ENCODE assay signal across 27 mouse cellular contexts in the genomic region with DNA sequence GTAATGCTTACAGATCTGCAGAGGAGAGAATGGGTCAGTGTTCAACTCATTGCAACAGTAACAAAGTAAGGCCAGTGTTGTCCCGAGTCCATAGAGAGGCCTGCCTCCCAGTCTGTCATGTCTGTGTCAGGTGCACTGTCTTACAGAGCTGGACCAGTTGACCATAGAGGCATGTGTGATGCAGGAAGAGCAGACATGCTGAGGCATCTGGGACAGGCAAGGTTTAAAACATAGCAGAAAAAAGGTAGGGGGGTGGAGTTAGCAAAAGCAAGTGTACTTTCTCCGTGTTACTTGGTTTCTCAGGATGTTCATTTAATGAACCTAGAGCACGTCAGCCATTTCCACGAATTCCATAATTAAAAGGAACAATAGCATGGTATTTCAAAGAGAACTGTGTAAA. TPM values are rescaled to one million over a fixed set of nuclear protein-coding genes. Genes with fewer than 3 reads are reported as not detected.
"Had no signal": no experiment of that assay in that cellular context is flagged by ENCODE, and none has a peak within 500 bp of the region (broad histone marks: within the 10 kb centered on the region; RNA-seq: fewer than 3 reads in every experiment).

No protein-coding gene starts in this region.

- DNase-seq: cerebellum, adult 2 months; cerebellum, adult 8-10 months; cerebellum, adult 9-10 months; cerebellum, adult 9-11 months; cerebellum, postnatal 10 days; cerebellum, postnatal 14 days; cerebellum, postnatal 25 days; cerebellum, postnatal 36 days; embryo, embryonic 11 days; gastrocnemius, adult 2 months; gastrocnemius, postnatal 10 days; gastrocnemius, postnatal 14 days; gastrocnemius, postnatal 25 days; gastrocnemius, postnatal 36 days; heart, adult 18-20 months; heart, adult 2 months had no signal

- H3K9ac ChIP-seq: embryonic facial prominence, embryonic 12.5 days; embryonic facial prominence, embryonic 13.5 days; embryonic facial prominence, embryonic 15.5 days; forebrain, embryonic 12.5 days; forebrain, embryonic 13.5 days; forebrain, embryonic 15.5 days; forebrain, postnatal 0 days had no signal

- H3K4me3 ChIP-seq: embryonic facial prominence, embryonic 10.5 days; embryonic facial prominence, embryonic 12.5 days; embryonic facial prominence, embryonic 13.5 days; embryonic facial prominence, embryonic 15.5 days; erythroblast, embryonic 14.5 days; forebrain, embryonic 10.5 days; forebrain, embryonic 12.5 days; forebrain, embryonic 13.5 days; forebrain, embryonic 15.5 days; gastrocnemius, adult 2 months; heart, adult 2 months had no signal

- H3K36me3 ChIP-seq: embryonic facial prominence, embryonic 10.5 days; embryonic facial prominence, embryonic 12.5 days; embryonic facial prominence, embryonic 13.5 days; embryonic facial prominence, embryonic 15.5 days; forebrain, embryonic 10.5 days; forebrain, embryonic 12.5 days; forebrain, embryonic 15.5 days had no signal

- H3K4me2 ChIP-seq: embryonic facial prominence, embryonic 12.5 days; embryonic facial prominence, embryonic 13.5 days; embryonic facial prominence, embryonic 15.5 days; forebrain, embryonic 12.5 days; forebrain, embryonic 13.5 days; forebrain, embryonic 15.5 days had no signal

- H3K27ac ChIP-seq: embryonic facial prominence, embryonic 10.5 days; embryonic facial prominence, embryonic 12.5 days; embryonic facial prominence, embryonic 13.5 days; embryonic facial prominence, embryonic 15.5 days; forebrain, embryonic 10.5 days; forebrain, embryonic 12.5 days; forebrain, embryonic 13.5 days; forebrain, embryonic 15.5 days; gastrocnemius, adult 2 months; heart, adult 2 months had no signal

- H3K27me3 ChIP-seq: embryonic facial prominence, embryonic 12.5 days; embryonic facial prominence, embryonic 13.5 days; embryonic facial prominence, embryonic 15.5 days; forebrain, embryonic 12.5 days; forebrain, embryonic 13.5 days; forebrain, embryonic 15.5 days had no signal

- H3K4me1 ChIP-seq: embryonic facial prominence, embryonic 10.5 days; embryonic facial prominence, embryonic 12.5 days; embryonic facial prominence, embryonic 13.5 days; embryonic facial prominence, embryonic 15.5 days; forebrain, embryonic 10.5 days; forebrain, embryonic 12.5 days; forebrain, embryonic 13.5 days; forebrain, embryonic 15.5 days had no signal

- ATAC-seq: forebrain, embryonic 14.5 days; forebrain, embryonic 15.5 days had no signal

- H3K9me3 ChIP-seq: embryonic facial prominence, embryonic 10.5 days; embryonic facial prominence, embryonic 12.5 days; embryonic facial prominence, embryonic 13.5 days; embryonic facial prominence, embryonic 15.5 days; forebrain, embryonic 10.5 days; forebrain, embryonic 12.5 days; forebrain, embryonic 13.5 days; forebrain, embryonic 15.5 days had no signal

RNA-seq across cellular contexts. Expression of a gene that starts 15.5 kb away (rescaled TPM):
- polyA plus RNA-seq: erythroblast, embryonic 14.5 days had no signal
